Mouse (Mus musculus): ENCODE measurements around the gene Armh1. TPM values are rescaled to one million over a fixed set of nuclear protein-coding genes. Genes with fewer than 3 reads are reported as not detected.

The Armh1 gene
- polyA plus RNA-seq, 1 experiment, result 0.52 TPM

DNA sequence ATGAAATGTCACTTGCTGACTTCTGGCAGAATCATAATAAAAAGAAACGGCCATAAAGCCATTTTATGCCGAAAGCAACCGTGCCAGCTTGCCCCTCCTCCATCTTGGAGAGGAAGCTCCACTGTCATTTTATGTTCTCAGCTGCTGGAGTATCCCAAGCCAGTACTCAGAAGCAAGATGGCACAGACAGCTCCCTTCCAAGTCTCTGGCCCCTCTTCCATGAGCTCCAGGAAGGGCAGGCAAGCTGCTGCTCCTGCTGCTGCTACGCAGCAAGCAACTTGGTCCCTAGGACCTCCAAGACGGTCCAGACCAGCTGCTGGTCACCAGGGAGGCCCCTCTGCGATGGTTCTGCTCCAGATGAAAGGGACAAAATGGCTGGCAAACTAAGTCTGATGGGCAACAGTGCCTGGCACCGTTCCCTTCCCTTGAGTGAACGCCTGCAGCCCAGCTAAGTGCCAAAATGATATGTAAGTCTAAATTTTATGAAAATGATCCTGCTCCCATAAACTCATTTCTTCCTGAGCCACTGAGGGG lies 28.5 kb upstream of the Armh1 start:
- H3K27ac ChIP-seq (ENCODE audit: insufficient read depth, low read length), result no peak overlapping the region
- H3K9ac ChIP-seq (ENCODE audit: low read depth, poor library complexity, severe bottlenecking), result no peak overlapping the region
- peaks cover 71% of the 10 kb centered on the region for H3K36me3 ChIP-seq (ENCODE audit: control insufficient read depth, insufficient read depth, low read length, poor library complexity, severe bottlenecking)
- peaks cover 8% of the 10 kb centered on the region for H3K4me1 ChIP-seq (ENCODE audit: control insufficient read depth, insufficient read depth, low read length)
- no peak for TF ChIP-seq EP300 (IDR thresholded peaks at IDR 0.05; ENCODE audit: insufficient read depth, low read depth, low read length)
- TF ChIP-seq CTCF (IDR thresholded peaks at IDR 0.05; ENCODE audit: low read depth, low read length), result no peak
- TF ChIP-seq POLR2A (IDR thresholded peaks at IDR 0.05; ENCODE audit: insufficient read depth, low read length), result no peak
- H3K4me3 ChIP-seq (ENCODE audit: low read depth, low read length), result no peak overlapping the region
- no peaks in the 10 kb centered on the region for H3K27me3 ChIP-seq (ENCODE audit: control insufficient read depth, insufficient read depth, low read length, poor library complexity, severe bottlenecking)
- no peaks in the 10 kb centered on the region for H3K9me3 ChIP-seq (replicated peaks; ENCODE audit: control insufficient read depth, insufficient read depth, low read length, poor library complexity, severe bottlenecking)

DNA sequence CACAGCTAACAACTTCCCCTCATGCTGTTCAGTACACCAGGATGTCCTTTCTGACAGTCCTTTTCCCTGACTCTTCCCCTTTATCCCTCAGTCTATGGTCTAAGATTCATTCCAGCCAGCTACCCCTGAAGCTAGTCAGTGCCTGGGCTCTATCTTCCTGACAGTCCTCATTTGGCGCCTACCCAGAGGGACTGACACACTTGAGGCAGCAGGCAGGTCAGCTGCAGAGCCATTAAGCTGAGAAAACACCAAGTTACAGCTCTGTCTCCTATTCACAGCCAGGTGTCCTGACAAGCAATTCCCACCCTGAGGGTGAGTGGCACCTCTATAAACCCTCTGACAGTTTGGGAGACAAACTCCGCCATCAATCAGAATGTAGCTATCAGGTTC lies 27.3 kb upstream of the Armh1 start:
- TF ChIP-seq EP300 (IDR thresholded peaks at IDR 0.05; ENCODE audit: insufficient read depth, low read depth, low read length) (no peak), POLR2A (IDR thresholded peaks at IDR 0.05; ENCODE audit: insufficient read depth, low read length) (no peak), CTCF (IDR thresholded peaks at IDR 0.05; ENCODE audit: low read depth, low read length) (no peak)
- Histone ChIP-seq H3K4me1 (ENCODE audit: control insufficient read depth, insufficient read depth, low read length) (peaks cover 5% of the 10 kb centered on the region), H3K4me3 (ENCODE audit: low read depth, low read length) (no peak overlapping the region), H3K36me3 (ENCODE audit: control insufficient read depth, insufficient read depth, low read length, poor library complexity, severe bottlenecking) (peaks cover 64% of the 10 kb centered on the region), H3K9ac (ENCODE audit: low read depth, poor library complexity, severe bottlenecking) (no peak overlapping the region), H3K27me3 (ENCODE audit: control insufficient read depth, insufficient read depth, low read length, poor library complexity, severe bottlenecking) (no peaks in the 10 kb centered on the region), H3K27ac (ENCODE audit: insufficient read depth, low read length) (no peak overlapping the region), H3K9me3 (replicated peaks; ENCODE audit: control insufficient read depth, insufficient read depth, low read length, poor library complexity, severe bottlenecking) (peaks cover 2% of the 10 kb centered on the region; the same call in 1 of the 2 replicates)

DNA sequence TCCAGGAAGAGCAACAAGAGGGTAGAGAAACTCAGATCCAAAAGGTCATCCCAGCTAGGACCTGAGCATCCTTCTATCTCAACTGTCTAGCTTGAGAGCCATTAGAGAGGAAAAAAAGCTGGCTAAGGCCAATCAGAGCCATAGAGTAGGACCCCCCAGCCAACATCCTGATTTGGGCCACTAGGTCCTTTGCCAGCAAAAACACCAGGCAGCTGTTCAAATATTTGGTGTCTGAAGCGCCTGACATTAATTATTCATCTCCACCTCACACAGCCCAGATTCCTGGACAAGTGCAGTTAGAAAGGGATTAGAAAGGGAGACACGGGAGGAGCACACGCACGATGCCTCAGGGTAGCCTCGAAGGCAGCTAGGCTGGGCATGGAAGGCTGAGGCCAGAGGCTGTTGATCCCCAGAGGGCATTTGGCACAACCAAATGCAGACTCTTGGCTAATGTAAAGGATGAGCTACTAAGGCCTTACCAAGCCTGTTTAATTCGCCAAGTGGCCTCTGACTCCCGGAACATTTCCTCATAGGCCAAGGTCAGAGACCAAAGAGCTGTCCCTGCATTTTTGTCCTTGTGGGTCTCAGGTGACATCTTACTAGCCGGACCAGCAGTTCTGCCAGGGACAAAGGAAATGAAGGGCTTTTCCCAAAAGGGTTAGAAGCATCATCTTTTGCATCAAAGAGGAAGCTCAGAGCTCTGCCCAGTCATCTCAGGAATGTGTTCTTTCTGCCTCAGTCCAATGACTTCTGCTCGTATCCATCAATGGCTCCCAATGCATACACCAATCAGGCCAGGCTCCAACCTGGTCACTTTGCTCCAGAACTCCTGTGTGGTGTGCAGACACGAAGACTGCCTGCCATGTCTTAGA lies 26.7 kb upstream of the Armh1 start:
- Histone ChIP-seq H3K4me3 (ENCODE audit: low read depth, low read length) (no peak overlapping the region), H3K36me3 (ENCODE audit: control insufficient read depth, insufficient read depth, low read length, poor library complexity, severe bottlenecking) (peaks cover 63% of the 10 kb centered on the region), H3K27me3 (ENCODE audit: control insufficient read depth, insufficient read depth, low read length, poor library complexity, severe bottlenecking) (no peaks in the 10 kb centered on the region), H3K4me1 (ENCODE audit: control insufficient read depth, insufficient read depth, low read length) (no peaks in the 10 kb centered on the region), H3K9ac (ENCODE audit: low read depth, poor library complexity, severe bottlenecking) (no peak overlapping the region), H3K27ac (ENCODE audit: insufficient read depth, low read length) (no peak overlapping the region), H3K9me3 (replicated peaks; ENCODE audit: control insufficient read depth, insufficient read depth, low read length, poor library complexity, severe bottlenecking) (peaks cover 5% of the 10 kb centered on the region; the same call in 1 of the 2 replicates)
- no peak for TF ChIP-seq CTCF (IDR thresholded peaks at IDR 0.05; ENCODE audit: low read depth, low read length)
- TF ChIP-seq EP300 (IDR thresholded peaks at IDR 0.05; ENCODE audit: insufficient read depth, low read depth, low read length), result no peak
- TF ChIP-seq POLR2A (IDR thresholded peaks at IDR 0.05; ENCODE audit: insufficient read depth, low read length), result no peak

DNA sequence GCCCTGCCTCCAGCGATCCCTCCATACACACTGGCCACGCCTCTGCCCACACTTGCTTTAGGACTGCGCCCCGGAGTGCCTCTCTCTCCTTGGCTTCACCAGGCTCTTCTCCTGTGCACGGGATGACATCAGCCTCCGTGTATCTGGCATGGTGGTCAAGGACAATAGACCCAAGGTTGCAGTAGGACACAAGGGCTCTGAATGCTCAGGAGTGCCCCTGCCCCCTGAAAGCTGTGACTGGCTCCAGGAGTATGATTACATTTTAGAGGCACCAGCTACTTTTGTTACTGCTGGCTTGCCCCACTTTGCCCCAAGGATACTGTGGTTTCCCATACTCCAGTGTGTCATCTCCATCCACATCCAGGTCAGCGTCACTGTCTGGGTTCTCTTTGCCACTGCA lies 25.8 kb upstream of the Armh1 start:
- Histone ChIP-seq H3K9ac (ENCODE audit: low read depth, poor library complexity, severe bottlenecking) (no peak overlapping the region), H3K27ac (ENCODE audit: insufficient read depth, low read length) (no peak overlapping the region), H3K27me3 (ENCODE audit: control insufficient read depth, insufficient read depth, low read length, poor library complexity, severe bottlenecking) (no peaks in the 10 kb centered on the region), H3K4me1 (ENCODE audit: control insufficient read depth, insufficient read depth, low read length) (no peaks in the 10 kb centered on the region), H3K9me3 (replicated peaks; ENCODE audit: control insufficient read depth, insufficient read depth, low read length, poor library complexity, severe bottlenecking) (peaks cover 5% of the 10 kb centered on the region; the same call in 1 of the 2 replicates), H3K36me3 (ENCODE audit: control insufficient read depth, insufficient read depth, low read length, poor library complexity, severe bottlenecking) (peaks cover 66% of the 10 kb centered on the region), H3K4me3 (ENCODE audit: low read depth, low read length) (no peak overlapping the region)
- TF ChIP-seq CTCF (IDR thresholded peaks at IDR 0.05; ENCODE audit: low read depth, low read length) (no peak), EP300 (IDR thresholded peaks at IDR 0.05; ENCODE audit: insufficient read depth, low read depth, low read length) (no peak), POLR2A (IDR thresholded peaks at IDR 0.05; ENCODE audit: insufficient read depth, low read length) (no peak)

DNA sequence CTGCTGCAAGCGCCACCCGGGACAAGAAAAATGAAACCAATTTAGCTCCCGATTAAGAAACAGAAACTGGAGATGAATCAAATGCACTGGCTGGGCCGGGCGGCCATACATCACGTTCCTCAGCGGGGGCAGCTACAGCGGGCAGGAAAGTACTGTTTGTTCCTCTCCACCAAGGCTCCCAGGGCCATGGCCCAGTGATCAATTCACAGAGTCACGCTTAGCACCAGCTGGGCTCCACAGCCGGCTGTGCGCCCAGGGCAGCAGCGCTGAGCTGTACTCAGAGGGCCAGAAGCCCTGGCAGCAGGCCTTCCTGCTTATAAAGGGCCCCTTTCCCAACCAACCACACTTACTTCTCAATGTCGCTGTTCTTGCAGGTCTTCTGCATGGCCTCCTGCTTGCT lies 25.1 kb upstream of the Armh1 start:
- no peak overlapping the region for H3K27ac ChIP-seq (ENCODE audit: insufficient read depth, low read length)
- TF ChIP-seq EP300 (IDR thresholded peaks at IDR 0.05; ENCODE audit: insufficient read depth, low read depth, low read length), result no peak
- TF ChIP-seq CTCF (IDR thresholded peaks at IDR 0.05; ENCODE audit: low read depth, low read length), result no peak
- no peak for TF ChIP-seq POLR2A (IDR thresholded peaks at IDR 0.05; ENCODE audit: insufficient read depth, low read length)
- H3K9ac ChIP-seq (ENCODE audit: low read depth, poor library complexity, severe bottlenecking), result no peak overlapping the region
- no peak overlapping the region for H3K4me3 ChIP-seq (ENCODE audit: low read depth, low read length)
- H3K4me1 ChIP-seq (ENCODE audit: control insufficient read depth, insufficient read depth, low read length), result no peaks in the 10 kb centered on the region
- peaks cover 64% of the 10 kb centered on the region for H3K36me3 ChIP-seq (ENCODE audit: control insufficient read depth, insufficient read depth, low read length, poor library complexity, severe bottlenecking)
- peaks cover 5% of the 10 kb centered on the region; the same call in 1 of the 2 replicates for H3K9me3 ChIP-seq (replicated peaks; ENCODE audit: control insufficient read depth, insufficient read depth, low read length, poor library complexity, severe bottlenecking)
- no peaks in the 10 kb centered on the region for H3K27me3 ChIP-seq (ENCODE audit: control insufficient read depth, insufficient read depth, low read length, poor library complexity, severe bottlenecking)

DNA sequence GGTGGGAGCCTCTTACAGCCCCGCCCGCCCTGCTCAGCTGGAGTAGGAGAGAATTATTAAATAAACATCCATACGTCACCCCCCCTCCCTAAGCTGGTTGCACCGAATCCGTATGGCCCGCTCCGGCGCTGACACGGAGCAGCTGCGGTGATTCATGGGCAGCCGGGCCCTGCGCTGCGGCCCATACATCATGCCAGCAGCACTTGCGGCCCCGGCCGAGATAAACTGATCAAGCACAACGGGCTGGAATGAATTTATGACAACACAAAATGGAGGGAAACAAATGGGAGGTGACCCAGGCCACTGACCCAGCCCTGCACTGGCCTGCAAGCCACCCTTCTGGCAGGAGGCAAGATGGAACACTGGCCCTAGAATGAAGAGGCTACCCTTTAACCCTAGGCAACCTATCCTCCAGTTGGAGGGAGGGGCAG lies 24.4 kb upstream of the Armh1 start:
- Histone ChIP-seq H3K27ac (ENCODE audit: insufficient read depth, low read length) (no peak overlapping the region), H3K4me3 (ENCODE audit: low read depth, low read length) (no peak overlapping the region), H3K36me3 (ENCODE audit: control insufficient read depth, insufficient read depth, low read length, poor library complexity, severe bottlenecking) (peaks cover 62% of the 10 kb centered on the region), H3K4me1 (ENCODE audit: control insufficient read depth, insufficient read depth, low read length) (no peaks in the 10 kb centered on the region), H3K27me3 (ENCODE audit: control insufficient read depth, insufficient read depth, low read length, poor library complexity, severe bottlenecking) (no peaks in the 10 kb centered on the region), H3K9me3 (replicated peaks; ENCODE audit: control insufficient read depth, insufficient read depth, low read length, poor library complexity, severe bottlenecking) (peaks cover 5% of the 10 kb centered on the region; the same call in 1 of the 2 replicates), H3K9ac (ENCODE audit: low read depth, poor library complexity, severe bottlenecking) (no peak overlapping the region)
- no peak for TF ChIP-seq EP300 (IDR thresholded peaks at IDR 0.05; ENCODE audit: insufficient read depth, low read depth, low read length)
- no peak for TF ChIP-seq POLR2A (IDR thresholded peaks at IDR 0.05; ENCODE audit: insufficient read depth, low read length)

All from ES-Bruce4 (cell line).